Mouse (Mus musculus) embryonic fibroblast, embryonic 13.5 days (primary cell): ENCODE results near the gene Bmi1. TPM values are rescaled to one million over a fixed set of nuclear protein-coding genes. Genes with fewer than 3 reads are reported as not detected.

ENCODE experiments used
- H3K27ac ChIP-seq: 2 replicates; pipeline ENCODE4 v1.5.1; 2012; ENCODE audit warnings: low read length, control low read depth, inconsistent platforms; ENCODE audit not compliant: insufficient read depth
- H3K4me1 ChIP-seq: 2 replicates; pipeline ENCODE4 v1.6.1; 2011; ENCODE audit warnings: low read length; ENCODE audit not compliant: control insufficient read depth, insufficient read depth
- H3K4me3 ChIP-seq: 2 replicates; pipeline ENCODE4 v1.5.1; 2011; ENCODE audit warnings: mild to moderate bottlenecking, control low read depth, low read length; ENCODE audit not compliant: insufficient read depth
- CTCF ChIP-seq: IDR thresholded peaks from 2 replicates; pipeline ENCODE4 v1.5.1; 2011; ENCODE audit warnings: mild to moderate bottlenecking, control low read depth, low read length, moderate library complexity, borderline replicate concordance; ENCODE audit not compliant: insufficient read depth
- POLR2A ChIP-seq: IDR thresholded peaks from 2 replicates; pipeline ENCODE4 v1.6.1; 2011; ENCODE audit warnings: low read depth, mild to moderate bottlenecking, control low read depth, low read length, moderate library complexity
- polyA plus RNA-seq: library from polyadenylated mRNA; stranded (reverse); fragments of >200 nt; gene quantifications from 2 replicates; pipeline ENCODE4 v1.2.4, GENCODE M21; 2011; ENCODE audit warnings: low read depth; ENCODE audit not compliant: missing spikeins, insufficient read length

Gene Bmi1
- polyA plus RNA-seq, 1 experiment = 82.9 TPM

DNA sequence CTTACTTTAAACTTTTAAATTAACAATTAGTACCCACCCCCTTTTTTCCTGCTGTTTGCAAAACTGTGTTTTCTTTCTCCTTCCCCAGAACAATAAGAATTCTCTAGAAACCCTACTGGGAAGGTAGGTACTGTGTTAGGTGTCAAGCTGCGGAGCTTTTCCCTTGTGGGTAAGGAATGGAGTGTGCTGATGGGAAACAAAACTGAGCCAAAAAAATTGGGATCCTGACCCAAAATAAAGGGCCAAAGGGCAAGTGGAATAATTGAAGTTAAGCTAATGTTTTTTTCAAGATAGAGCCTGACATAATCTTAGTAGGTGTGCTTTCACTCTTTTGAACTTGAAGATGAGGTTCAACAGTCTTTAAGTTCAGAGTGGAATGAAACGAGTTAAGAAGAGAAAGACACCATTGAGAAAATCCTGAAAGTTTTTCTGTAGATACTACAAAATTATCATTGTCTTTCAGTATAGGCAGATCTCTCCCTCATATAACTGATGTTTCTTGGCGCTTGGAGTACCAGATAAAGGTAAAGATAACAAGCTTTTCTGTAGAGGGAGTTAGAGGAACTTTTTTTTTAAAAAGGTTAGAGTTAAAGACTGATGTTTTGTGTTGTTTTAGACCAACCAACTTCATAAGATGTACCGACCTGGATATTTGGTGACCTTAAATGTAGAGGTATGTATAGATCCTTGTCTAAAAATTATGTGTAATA lies 2.5 kb upstream of the Bmi1 start:
- Histone ChIP-seq H3K4me3 (peak overlapping the region; percentile 16; the same call in 1 of the 2 replicates), H3K4me1 (peaks cover 4% of the 10 kb centered on the region; the same call in 1 of the 2 replicates), H3K27ac (no peak overlapping the region)
- TF ChIP-seq CTCF (no peak), POLR2A (no peak)

DNA sequence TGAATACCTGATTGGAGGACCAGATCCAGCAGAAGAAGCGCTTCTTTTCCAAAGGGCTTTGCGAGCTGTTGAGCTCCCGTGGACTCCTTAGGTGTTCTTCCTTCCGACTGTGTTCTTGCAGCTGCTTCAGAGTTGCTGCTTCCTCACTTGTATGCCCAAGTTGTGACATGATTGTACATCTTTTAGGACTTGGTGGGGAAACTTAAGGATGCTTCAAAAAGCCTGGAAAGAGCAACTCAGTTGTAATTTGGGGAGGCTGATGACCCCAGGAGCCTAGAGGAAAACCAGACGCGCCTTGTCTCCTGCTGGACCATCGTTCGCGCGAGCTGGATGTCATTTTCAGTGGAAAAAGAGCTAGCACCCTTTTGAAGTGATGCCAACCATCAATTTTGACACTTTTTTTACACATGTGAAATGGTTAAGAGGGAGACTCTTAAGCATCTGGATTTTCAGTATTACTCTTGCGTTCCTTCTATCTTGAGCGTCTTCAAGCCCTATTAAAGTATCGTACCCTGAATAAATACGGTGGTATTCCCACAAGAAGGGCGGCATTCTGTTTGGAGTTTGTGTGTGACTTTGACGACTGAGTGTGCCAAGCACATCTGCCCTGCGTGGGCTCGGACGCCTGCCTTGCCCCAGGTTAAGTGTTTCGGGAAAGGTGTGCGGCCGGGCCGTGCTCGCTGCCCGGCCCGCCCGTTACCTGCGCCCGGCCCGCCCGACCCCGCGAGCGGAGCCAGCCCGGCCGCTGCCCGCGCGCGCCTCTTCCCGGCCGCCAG lies 949 bp upstream of the Bmi1 start:
- Histone ChIP-seq H3K27ac (peak overlapping the region; percentile 35), H3K4me1 (peaks cover 4% of the 10 kb centered on the region; the same call in 1 of the 2 replicates), H3K4me3 (peak overlapping the region; percentile 42)
- TF ChIP-seq POLR2A (no peak), CTCF (no peak)

DNA sequence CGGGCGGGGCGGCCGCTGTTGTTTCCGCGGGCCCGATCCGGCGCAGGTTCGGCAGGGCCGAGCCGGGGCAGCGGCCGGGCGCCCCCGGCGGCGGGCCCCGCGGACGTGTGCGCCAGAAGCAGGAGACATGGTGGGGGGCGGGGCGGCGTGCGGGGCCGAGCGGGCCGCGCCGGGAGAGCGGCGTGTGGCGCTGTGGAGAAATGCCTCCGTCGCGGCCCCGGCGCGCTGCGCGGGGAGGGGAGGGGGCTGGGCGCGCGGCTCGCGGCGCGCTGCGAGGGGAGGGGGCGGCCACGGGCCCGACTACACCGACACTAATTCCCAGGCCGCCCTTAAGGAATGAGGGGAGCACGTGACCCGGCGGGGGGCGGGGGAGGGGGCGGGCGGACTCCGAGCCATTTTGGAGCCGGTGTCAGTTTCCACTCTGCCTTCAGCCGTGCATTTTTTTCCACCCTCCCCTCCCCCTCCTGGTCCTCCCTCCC lies 322 bp upstream of the Bmi1 start:
- Histone ChIP-seq H3K4me1 (peaks cover 4% of the 10 kb centered on the region; the same call in 1 of the 2 replicates), H3K4me3 (no peak overlapping the region), H3K27ac (peak overlapping the region; percentile 35)
- TF ChIP-seq CTCF (no peak), POLR2A (no peak)

DNA sequence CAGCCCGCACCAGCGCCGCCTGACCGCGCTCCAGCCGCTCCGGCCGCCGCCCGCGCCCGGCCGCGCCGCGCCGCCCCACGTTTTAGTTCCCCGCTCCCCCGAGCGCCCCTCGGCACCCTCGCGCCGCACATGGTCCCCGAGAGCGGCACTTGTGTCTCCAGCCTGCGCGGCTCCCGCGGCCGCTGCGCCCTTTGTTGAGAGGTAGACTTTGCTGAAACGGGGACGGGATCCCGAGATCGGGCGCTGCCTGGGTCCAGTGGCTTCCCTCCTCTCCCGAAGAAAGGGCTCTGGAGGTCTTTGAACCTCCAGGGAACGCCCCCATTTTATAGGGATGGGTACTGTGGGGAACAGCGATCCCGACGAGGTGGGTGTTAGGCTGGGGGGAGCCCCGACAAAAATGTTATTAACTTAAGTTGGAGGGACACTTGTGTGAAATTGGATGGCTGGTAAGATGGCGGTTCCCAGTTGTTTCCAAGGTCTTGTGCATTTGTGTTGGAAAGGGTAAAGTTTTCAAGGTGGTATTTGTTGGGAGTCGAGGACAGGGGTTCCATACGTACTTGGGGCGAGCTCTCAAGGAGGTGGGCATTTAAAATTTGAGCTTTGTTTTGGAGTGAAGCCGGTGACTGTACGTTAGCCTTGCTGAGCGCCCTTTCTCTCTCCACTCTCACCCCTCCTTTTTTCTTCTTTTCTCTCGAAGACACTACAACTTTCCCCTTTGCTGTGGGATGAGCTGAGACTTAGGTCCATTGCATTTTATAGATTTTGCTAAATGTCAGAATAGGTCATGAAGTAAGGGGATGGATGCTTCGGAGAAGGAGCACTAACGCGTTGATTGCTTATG lies 1.0 kb downstream of the Bmi1 start:
- H3K27ac ChIP-seq = no peak overlapping the region
- TF ChIP-seq CTCF (no peak), POLR2A (no peak)

DNA sequence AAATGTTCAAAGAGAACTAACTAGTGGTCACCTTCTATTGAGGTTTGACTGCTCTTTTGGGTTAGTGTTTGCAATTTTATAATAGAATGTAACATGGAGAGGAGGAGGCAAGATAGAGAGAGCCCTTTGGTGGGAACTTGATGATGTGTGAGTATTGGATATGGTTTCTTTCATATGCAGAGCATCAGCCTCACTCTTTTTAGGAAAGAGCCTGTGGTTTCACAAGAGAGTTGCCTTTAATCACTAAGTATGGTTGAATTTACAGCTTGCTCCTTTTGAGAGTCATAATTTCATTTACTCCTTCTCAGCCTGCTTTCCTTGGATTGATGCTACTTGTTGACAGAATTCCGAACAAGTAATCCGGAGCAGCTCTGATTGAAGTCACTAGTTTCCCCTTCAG lies 2.9 kb downstream of the Bmi1 start:
- TF ChIP-seq CTCF = no peak
- TF ChIP-seq POLR2A = no peak
- H3K27ac ChIP-seq = no peak overlapping the region
- peaks cover 4% of the 10 kb centered on the region; the same call in 1 of the 2 replicates for H3K4me1 ChIP-seq
- no peak overlapping the region for H3K4me3 ChIP-seq

More for the DNA sequence above, 1.0 kb downstream of the Bmi1 start:
- H3K4me3 ChIP-seq = peak overlapping the region; percentile 75
- H3K4me1 ChIP-seq = peaks cover 4% of the 10 kb centered on the region; the same call in 1 of the 2 replicates

DNA sequence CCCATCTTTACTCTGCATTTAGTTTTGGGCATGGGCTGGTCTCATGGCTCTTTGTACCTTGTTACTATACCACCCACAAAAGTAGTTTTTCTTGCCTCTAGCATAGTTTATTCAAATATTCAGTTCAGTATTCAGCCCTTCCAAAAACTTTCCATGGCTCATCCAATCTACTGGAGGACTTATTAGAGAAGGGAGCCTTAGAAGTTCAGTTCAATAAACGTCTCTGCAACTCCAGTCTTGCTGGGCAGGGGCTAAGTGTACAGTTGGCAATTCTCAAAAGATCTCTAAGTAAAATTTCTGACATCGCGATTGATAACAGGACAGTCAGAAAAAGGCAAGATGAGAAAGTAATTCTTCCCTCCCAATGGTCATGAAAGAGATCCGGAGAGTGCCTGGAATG lies 3.7 kb downstream of the Bmi1 start:
- H3K4me1 ChIP-seq = peaks cover 4% of the 10 kb centered on the region; the same call in 1 of the 2 replicates
- H3K27ac ChIP-seq = no peak overlapping the region
- H3K4me3 ChIP-seq = peak overlapping the region; percentile 43; the same call in 1 of the 2 replicates
- TF ChIP-seq CTCF (no peak), POLR2A (no peak)

DNA sequence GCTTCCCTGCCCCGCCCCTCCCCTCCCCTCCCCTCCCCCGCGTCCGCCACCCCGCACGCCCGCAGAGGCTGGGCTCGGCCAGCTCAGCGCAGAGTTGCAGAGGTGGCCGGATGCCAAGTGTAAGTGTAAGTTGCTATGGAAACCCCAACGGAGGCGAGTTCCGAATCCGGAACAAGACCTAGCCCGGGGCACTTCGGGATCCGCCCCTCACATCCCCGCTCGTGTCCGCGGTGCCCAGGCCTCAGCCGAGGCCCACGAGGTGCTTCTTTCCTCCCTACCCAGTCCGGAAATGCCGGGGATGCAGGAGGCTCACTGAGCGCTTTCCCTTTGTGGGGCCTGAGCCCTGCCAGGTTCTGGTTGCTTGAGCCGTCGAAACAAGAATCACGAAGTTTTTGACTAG lies 4.1 kb downstream of the Bmi1 start:
- TF ChIP-seq POLR2A = no peak
- no peak for TF ChIP-seq CTCF

DNA sequence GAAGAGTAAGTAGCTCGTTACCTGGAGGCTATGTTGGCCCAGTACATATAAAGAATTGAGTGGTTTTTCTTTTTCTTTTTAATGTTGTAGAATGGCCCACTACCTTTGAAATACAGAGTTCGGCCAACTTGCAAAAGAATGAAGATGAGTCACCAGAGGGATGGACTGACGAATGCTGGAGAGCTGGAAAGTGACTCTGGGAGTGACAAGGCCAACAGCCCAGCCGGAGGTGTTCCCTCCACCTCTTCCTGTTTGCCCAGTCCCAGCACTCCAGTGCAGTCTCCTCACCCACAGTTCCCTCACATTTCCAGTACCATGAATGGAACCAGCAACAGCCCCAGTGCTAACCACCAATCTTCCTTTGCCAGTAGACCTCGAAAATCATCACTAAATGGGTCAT lies 7.2 kb downstream of the Bmi1 start:
- TF ChIP-seq POLR2A (no peak), CTCF (no peak)
- Histone ChIP-seq H3K4me3 (no peak overlapping the region), H3K4me1 (no peaks in the 10 kb centered on the region; the same call in 1 of the 2 replicates), H3K27ac (no peak overlapping the region)

More for the DNA sequence above, 4.1 kb downstream of the Bmi1 start:
- peak overlapping the region; percentile 43 for H3K4me3 ChIP-seq
- H3K4me1 ChIP-seq = no peaks in the 10 kb centered on the region; the same call in 1 of the 2 replicates
- H3K27ac ChIP-seq = no peak overlapping the region

DNA sequence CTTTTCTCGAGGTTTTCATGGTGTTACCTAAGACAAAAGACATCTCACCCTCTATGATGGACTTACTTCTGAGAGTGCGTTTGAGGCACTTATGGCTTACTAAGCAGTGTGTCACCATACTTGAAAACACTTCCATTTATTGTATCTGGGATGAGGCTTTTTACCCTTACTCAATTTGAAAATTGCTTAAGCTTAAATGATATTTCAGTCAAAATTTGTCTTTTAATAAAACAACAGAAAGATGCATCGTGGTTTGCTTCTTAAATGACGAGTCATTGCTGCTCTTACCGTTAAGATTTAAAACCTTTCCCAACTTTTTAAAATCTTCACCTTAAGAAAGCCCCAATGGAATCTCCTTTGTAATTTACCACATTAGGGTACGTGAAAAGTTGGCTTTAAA lies 9.6 kb downstream of the Bmi1 start:
- H3K4me3 ChIP-seq = no peak overlapping the region
- H3K4me1 ChIP-seq = no peaks in the 10 kb centered on the region
- H3K27ac ChIP-seq = no peak overlapping the region
- TF ChIP-seq POLR2A (no peak), CTCF (no peak)
